Mouse (Mus musculus) limb, embryonic 13.5 days (tissue): ENCODE measurements at regions not wholly inside any gene's neighbourhood (a gene's known extent, or its start where the extent isn't known, plus 50 kb on each side); places are given as distances from the start of the nearest gene placed in this dataset.

ENCODE experiments used
- ATAC-seq: fragments of 200-750 bp; cut with Nextera tagmentation; 2 replicates; pipeline ENCODE4 v1.8.0; 2017; ENCODE audit warnings: low read depth, moderate number of reproducible peaks, moderate TSS enrichment; ENCODE audit not compliant: low FRiP score
- H3K27ac ChIP-seq: fragments of 300-500 bp; sonication (generic); 2 replicates; pipeline ENCODE4 v1.5.1; 2015; ENCODE audit warnings: inconsistent platforms, mild to moderate bottlenecking, moderate library complexity
- H3K27me3 ChIP-seq: fragments of 300-500 bp; sonication (generic); 2 replicates; pipeline ENCODE4 v1.6.1; 2015; ENCODE audit warnings: mild to moderate bottlenecking, inconsistent platforms
- H3K36me3 ChIP-seq: fragments of 300-500 bp; sonication (generic); 2 replicates; pipeline ENCODE4 v1.6.1; 2015; ENCODE audit warnings: inconsistent platforms, mild to moderate bottlenecking, moderate library complexity
- H3K4me1 ChIP-seq: fragments of 300-500 bp; sonication (generic); 2 replicates; pipeline ENCODE4 v1.6.1; 2015; ENCODE audit warnings: inconsistent platforms
- H3K4me2 ChIP-seq: fragments of 300-500 bp; sonication (generic); replicated peaks from 2 replicates; pipeline ENCODE4 v1.6.1; 2015; ENCODE audit warnings: inconsistent platforms, mild to moderate bottlenecking, moderate library complexity
- H3K4me3 ChIP-seq: fragments of 300-500 bp; sonication (generic); 2 replicates; pipeline ENCODE4 v1.5.1; 2015; ENCODE audit warnings: moderate library complexity, mild to moderate bottlenecking, inconsistent platforms
- H3K9ac ChIP-seq: fragments of 300-500 bp; sonication (generic); 2 replicates; pipeline ENCODE4 v1.6.1; 2015; ENCODE audit warnings: mild to moderate bottlenecking, inconsistent platforms
- H3K9me3 ChIP-seq: fragments of 300-500 bp; sonication (generic); 2 replicates; pipeline ENCODE4 v1.6.1; 2016; ENCODE audit warnings: inconsistent platforms
- WGBS: fragments of 180-500 bp; shearing (Covaris S2); methylation state at CpG from one replicate; pipeline ENCODE4 v1.1.7; 2015; 5-methylcytosine and 5-hydroxymethylcytosine counted together

DNA sequence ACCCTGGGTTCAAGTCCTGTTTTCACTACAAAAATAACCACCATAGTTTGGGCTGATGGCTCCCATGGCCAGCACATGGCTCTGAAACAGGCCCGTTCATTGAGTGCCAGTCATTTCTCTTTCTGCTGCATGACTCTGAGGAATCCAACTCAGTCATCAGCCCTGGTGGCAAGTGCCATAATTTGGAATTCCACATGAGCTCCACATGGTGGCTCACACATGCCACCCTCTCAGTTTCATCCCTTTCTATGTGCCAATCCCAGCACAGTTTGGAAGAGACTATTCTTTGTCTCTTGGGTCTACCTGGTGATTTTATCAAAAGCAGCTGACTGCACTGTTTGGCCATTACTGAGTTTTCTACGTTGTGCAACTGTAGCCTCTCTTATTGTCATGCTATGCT lies 100.3 kb upstream of the 4933402D24Rik start:
- H3K27me3 ChIP-seq, result no peaks in the 10 kb centered on the region
- H3K4me2 ChIP-seq, result no peak overlapping the region
- no peaks in the 10 kb centered on the region for H3K4me1 ChIP-seq
- no peaks in the 10 kb centered on the region for H3K9me3 ChIP-seq
- H3K4me3 ChIP-seq, result no peak overlapping the region
- WGBS, result 82% methylated on average over 2 of the region's 2 CpGs
- no peak for ATAC-seq
- H3K9ac ChIP-seq, result no peak overlapping the region
- no peak overlapping the region for H3K27ac ChIP-seq
- H3K36me3 ChIP-seq, result no peaks in the 10 kb centered on the region

DNA sequence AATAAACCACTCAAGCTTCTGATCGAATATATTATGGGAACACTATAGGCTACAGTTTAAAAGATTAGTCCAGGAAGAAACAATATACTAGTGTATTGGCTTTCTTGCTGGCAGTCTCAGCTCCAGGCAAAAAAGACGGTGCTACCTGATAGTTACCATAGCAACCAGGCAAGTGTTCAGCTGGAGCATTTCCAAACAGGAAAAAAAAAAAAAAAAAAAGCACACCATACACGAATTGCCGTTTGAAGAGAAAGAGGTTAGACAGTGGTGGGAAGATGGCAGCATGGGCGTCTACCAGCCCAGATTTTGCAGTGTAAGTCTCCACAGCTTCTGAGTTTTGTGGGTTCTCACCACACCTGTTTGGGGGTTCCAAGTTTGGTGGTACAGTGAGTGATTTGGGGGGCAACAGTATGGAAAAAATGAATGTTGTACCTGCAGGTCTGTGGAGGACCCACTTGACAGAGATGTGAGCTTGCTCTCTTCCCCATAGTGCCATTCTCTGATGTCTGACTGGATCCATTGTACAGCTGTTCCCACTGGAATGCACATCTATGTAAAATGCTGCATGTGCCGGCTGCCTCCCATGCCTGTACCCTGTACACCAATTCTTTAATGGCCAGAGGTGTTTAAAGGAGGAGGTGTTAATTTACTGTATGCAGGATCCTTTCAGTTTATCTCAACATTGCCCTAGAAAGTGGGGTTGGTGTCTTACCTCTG lies 89.0 kb upstream of the 4933402D24Rik start:
- H3K27me3 ChIP-seq, result no peaks in the 10 kb centered on the region
- no peak overlapping the region for H3K9ac ChIP-seq
- no peak for ATAC-seq
- WGBS, result 45% methylated on average over 6 of the region's 6 CpGs
- H3K27ac ChIP-seq, result no peak overlapping the region
- H3K9me3 ChIP-seq, result no peaks in the 10 kb centered on the region
- no peak overlapping the region for H3K4me2 ChIP-seq
- H3K4me1 ChIP-seq, result no peaks in the 10 kb centered on the region
- no peak overlapping the region for H3K4me3 ChIP-seq
- no peaks in the 10 kb centered on the region for H3K36me3 ChIP-seq

DNA sequence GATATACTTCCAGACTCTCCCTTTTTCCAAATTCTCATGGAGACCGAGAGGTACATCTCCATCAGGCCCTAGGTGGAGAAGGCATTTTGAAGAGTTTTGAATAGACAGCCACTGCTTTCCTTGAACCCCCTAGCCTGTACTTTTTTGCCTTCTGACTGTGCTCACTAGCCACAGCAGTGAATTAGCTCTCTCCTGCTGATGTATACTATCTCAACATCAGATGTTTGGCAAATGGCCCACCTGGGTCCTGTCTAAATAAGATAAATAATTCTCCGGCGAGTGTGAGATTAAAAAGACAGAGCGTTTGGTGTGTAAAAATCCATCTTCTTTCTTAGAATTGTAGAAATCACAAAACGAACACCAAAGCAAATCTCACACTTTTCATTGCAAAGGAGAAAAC lies 88.4 kb upstream of the 4933402D24Rik start:
- Histone ChIP-seq H3K27ac (no peak overlapping the region), H3K9ac (no peak overlapping the region), H3K4me2 (no peak overlapping the region), H3K9me3 (no peaks in the 10 kb centered on the region), H3K27me3 (no peaks in the 10 kb centered on the region), H3K4me3 (no peak overlapping the region), H3K36me3 (no peaks in the 10 kb centered on the region), H3K4me1 (no peaks in the 10 kb centered on the region)
- no peak for ATAC-seq
- 83% methylated on average over 5 of the region's 5 CpGs for WGBS

DNA sequence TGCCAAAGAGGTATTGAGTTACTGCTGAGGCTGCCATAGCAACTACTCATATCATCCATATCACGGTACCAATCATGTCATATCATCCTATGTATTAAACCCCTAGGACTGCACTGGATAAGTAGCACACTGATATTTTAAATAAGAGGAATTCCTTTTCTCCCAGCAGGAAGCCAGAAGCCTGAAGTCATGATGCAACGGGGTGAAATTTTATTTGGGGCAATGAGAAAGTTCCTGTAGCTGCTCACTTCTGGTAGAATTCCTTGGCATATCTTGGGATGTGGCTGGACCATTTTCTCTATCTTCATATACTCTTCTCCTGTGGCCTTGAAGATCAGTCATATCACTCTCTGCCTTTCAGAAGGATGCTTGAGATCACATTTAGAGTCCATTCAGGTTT lies 87.3 kb upstream of the 4933402D24Rik start:
- no peaks in the 10 kb centered on the region for H3K27me3 ChIP-seq

DNA sequence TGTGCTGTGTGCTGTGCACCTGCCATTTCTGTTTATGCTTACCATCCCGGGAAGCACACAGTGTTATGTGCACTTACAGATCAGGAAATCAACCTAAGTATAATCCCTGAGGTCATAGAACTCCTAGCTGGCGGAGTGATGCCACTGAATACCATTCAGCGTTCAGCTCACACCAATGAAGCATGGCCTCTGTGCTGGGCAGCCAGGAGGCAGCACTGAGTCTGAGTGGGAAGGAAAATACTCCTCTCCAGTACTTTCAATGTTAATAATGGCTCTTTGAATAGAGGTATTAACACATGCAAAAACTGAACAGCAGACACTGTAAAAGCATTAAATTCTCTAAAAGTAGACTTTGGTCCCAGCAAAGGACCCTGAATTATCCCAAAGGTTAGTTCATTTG lies 85.7 kb upstream of the 4933402D24Rik start:
- 57% methylated on average over 3 of the region's 3 CpGs for WGBS
- no peak overlapping the region for H3K27ac ChIP-seq
- ATAC-seq, result no peak
- H3K9me3 ChIP-seq, result no peaks in the 10 kb centered on the region
- no peaks in the 10 kb centered on the region for H3K27me3 ChIP-seq
- H3K9ac ChIP-seq, result no peak overlapping the region
- H3K36me3 ChIP-seq, result no peaks in the 10 kb centered on the region
- no peak overlapping the region for H3K4me2 ChIP-seq
- no peak overlapping the region for H3K4me3 ChIP-seq
- H3K4me1 ChIP-seq, result no peaks in the 10 kb centered on the region

More for the DNA sequence above, 87.3 kb upstream of the 4933402D24Rik start:
- 80% methylated on average over 2 of the region's 2 CpGs for WGBS
- no peak for ATAC-seq
- H3K27ac ChIP-seq, result no peak overlapping the region
- no peak overlapping the region for H3K4me2 ChIP-seq
- H3K9me3 ChIP-seq, result no peaks in the 10 kb centered on the region
- no peak overlapping the region for H3K4me3 ChIP-seq
- no peak overlapping the region for H3K9ac ChIP-seq
- no peaks in the 10 kb centered on the region for H3K4me1 ChIP-seq
- H3K36me3 ChIP-seq, result no peaks in the 10 kb centered on the region

DNA sequence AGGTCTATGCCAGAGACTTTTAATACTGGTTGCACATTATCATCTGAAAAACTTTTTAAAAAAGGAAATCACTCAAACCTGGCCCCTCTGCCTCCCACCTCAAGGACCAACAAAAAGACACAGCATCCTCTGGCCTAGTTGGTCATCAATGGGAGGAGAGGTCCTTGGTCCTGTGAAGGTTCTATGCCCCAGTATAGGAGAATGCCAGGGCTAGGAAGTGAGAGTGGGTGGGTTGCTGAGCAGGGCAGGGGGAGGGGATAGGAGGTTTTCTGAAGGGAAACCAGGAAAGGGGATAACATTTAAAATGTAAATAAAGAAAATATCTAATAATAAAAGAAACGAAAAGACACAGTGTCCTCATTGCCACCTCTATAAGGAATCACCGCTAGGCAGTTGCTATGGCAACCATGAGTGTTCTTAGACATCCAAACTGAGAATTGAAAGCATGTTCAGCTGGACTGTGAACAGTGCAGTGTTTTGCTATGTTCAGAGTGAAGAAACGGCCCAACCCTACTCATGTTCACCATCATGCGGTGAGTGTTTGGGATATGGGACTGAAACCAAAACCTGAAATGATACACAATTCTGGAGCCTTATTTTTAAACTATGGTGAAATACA lies 82.5 kb upstream of the 4933402D24Rik start:
- no peaks in the 10 kb centered on the region for H3K36me3 ChIP-seq
- 85% methylated on average over 4 of the region's 4 CpGs for WGBS
- 0 out of 2 replicates have a peak, but pooled peaks cover 2% of the 10 kb centered on the region for H3K4me1 ChIP-seq
- H3K9ac ChIP-seq, result no peak overlapping the region
- H3K4me3 ChIP-seq, result no peak overlapping the region
- H3K4me2 ChIP-seq, result no peak overlapping the region
- H3K27me3 ChIP-seq, result no peaks in the 10 kb centered on the region
- no peak overlapping the region for H3K27ac ChIP-seq
- ATAC-seq, result no peak
- no peaks in the 10 kb centered on the region for H3K9me3 ChIP-seq

DNA sequence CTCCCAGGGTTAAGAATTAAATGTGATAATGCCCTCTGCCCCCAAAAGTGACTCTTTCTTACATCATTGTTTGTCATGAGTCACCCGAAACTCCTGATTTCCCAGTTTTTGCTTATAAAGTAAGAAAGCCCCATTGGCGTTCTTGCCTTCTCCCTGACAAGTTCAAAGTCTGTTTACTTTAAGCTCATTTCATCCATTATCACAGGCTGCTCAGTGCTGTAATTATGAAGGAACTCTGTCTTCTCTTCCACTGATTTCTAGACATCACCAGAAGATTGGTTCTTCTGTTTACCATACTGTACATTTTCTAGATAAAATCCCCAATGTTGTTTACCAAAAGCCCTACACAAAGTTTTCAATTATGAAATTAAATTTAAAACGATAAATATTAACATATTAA lies 81.2 kb upstream of the 4933402D24Rik start:
- no peak for ATAC-seq
- no peaks in the 10 kb centered on the region for H3K27me3 ChIP-seq
- 0 out of 2 replicates have a peak, but pooled peaks cover 2% of the 10 kb centered on the region for H3K4me1 ChIP-seq
- H3K9ac ChIP-seq, result no peak overlapping the region
- WGBS, result 79% methylated on average over 3 of the region's 3 CpGs
- no peak overlapping the region for H3K4me3 ChIP-seq
- H3K27ac ChIP-seq, result no peak overlapping the region
- no peaks in the 10 kb centered on the region for H3K9me3 ChIP-seq
- no peaks in the 10 kb centered on the region for H3K36me3 ChIP-seq
- H3K4me2 ChIP-seq, result no peak overlapping the region

DNA sequence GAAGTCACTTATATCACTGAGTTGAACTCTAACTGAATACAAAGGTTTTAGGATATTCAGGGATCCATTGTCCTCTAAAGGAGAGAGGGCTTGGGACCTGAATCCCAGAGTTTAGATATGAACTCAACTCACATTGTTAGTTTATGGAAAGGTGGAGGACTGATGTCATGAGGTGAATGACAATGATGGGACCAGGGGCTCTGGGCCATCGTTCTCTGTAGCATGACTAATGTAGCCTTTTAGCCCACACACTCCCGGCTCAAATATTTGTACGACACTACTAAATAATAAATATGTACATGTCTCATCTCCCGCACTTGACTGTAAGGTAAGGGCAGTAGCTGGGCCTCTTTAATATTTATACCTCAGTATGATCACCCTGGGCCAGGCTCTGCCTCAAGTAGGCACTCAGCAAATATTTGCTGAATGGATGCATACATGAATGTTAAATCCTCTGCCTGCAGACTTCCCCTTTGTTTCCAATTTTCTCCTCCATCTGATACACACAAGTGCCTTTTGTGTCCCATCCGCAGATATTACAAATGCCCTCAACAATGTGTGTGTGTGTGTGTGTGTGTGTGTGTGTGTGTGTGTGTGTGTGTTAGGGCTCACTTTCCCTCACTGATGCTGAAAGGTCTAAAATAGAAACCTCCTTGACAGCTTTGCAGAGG lies 59.2 kb upstream of the 4933402D24Rik start:
- Histone ChIP-seq H3K4me3 (no peak overlapping the region), H3K9ac (no peak overlapping the region), H3K27me3 (no peaks in the 10 kb centered on the region), H3K9me3 (no peaks in the 10 kb centered on the region), H3K27ac (no peak overlapping the region), H3K4me1 (no peaks in the 10 kb centered on the region), H3K4me2 (no peak overlapping the region), H3K36me3 (no peaks in the 10 kb centered on the region)
- WGBS, result 94% methylated on average over 5 of the region's 5 CpGs
- ATAC-seq, result no peak

DNA sequence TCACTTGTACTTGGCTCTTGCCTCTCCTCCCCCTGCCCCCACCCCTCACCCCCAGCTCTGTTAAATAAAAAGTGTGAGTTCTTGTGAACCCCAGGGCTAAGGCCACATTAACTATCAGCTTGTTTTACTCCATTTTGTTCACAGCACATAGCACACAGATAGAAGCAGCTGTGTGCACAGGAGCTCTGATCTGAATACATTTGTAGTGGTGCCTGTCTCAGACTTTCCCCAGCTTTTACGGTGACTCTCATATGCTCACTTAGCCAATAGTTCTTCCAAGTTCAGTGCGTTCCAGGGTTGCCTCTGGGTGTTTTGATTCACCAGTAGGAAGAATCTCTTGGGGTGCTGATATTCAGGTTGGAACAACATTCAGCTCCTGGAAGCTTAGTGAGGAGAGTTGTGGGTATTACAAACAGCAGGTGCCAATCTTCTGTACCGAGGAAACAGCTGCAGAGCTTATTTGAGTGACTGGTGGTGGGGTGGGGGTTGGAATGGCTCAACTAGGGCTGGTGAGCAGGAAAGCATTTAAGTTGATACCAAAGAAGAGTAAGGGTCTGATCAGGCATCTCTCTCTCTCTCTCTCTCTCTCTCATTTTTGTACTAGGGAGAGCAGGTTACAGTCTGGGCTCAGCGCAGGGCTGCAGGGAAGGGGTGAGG lies 51.7 kb upstream of the 4933402D24Rik start:
- H3K27ac ChIP-seq, result peak overlapping the region; percentile 22; the same call in 1 of the 2 replicates

DNA sequence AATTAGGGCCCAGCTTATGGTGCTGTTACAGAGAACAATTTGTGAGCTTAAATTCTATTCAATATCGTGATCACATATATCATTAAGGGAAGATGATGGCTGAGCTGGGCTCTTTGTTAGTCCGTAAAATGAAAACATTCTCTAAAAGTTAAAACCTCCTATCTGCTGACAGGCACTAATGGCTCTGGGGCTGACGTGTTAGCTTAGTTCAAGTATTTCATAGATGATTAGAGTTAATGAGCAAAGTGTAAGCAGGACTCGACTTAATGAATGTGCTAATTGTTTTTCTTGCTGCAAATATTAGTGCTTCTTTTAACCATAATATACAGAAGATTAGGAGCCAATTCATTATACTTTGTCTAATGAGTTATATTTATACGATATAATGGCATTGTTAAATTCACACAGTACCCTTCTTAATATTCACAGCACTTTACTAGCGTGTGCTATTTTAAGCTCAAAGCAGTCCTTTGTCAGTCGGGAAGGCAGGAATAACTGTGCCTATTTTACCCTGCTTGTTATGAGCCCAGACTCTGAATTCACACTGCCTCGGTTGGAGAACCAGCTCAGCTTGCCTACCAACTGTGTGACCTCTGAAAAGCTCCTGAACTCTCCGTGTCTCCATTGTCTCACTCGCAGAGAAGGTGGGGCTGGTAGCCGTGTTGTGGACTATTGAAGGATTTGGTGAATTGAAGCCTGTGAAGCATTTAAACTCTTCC lies 50.6 kb upstream of the 4933402D24Rik start:
- 41% methylated on average over 11 of the region's 11 CpGs for WGBS

More for the DNA sequence above, 51.7 kb upstream of the 4933402D24Rik start:
- H3K27me3 ChIP-seq, result no peaks in the 10 kb centered on the region
- ATAC-seq, result peak; percentile 59; the same call in 1 of the 2 replicates
- H3K4me1 ChIP-seq, result peaks cover 17% of the 10 kb centered on the region
- no peaks in the 10 kb centered on the region for H3K9me3 ChIP-seq
- no peak overlapping the region for H3K4me2 ChIP-seq
- no peaks in the 10 kb centered on the region for H3K36me3 ChIP-seq
- no peak overlapping the region for H3K9ac ChIP-seq
- WGBS, result 61% methylated on average over 4 of the region's 4 CpGs
- no peak overlapping the region for H3K4me3 ChIP-seq

More for the DNA sequence above, 50.6 kb upstream of the 4933402D24Rik start:
- ATAC-seq, result no peak
- 0 out of 2 replicates have a peak overlapping the region, but pooled peaks have one; percentile 1 for H3K4me2 ChIP-seq
- no peaks in the 10 kb centered on the region for H3K9me3 ChIP-seq
- H3K27me3 ChIP-seq, result no peaks in the 10 kb centered on the region
- no peak overlapping the region for H3K4me3 ChIP-seq
- H3K9ac ChIP-seq, result no peak overlapping the region
- H3K4me1 ChIP-seq, result peaks cover 17% of the 10 kb centered on the region
- no peaks in the 10 kb centered on the region for H3K36me3 ChIP-seq
- H3K27ac ChIP-seq, result 0 out of 2 replicates have a peak overlapping the region, but pooled peaks have one; percentile 22
